Mouse (Mus musculus) T-helper 1 cell (primary cell): Measurements from ENCODE around the gene Parva.

Source experiments
- in situ Hi-C: fragments of 300-600 bp; cut with MboI, MseI; formaldehyde crosslinking; loops from one replicate; pipeline ENCODE4 v1.15.1; 2025; ENCODE audit warnings: high pct_unique_total_duplicates

Parva gene

GRCm38 (mm10) chr7:112423438-112423837 is 3.9 kb upstream of the Parva start:
- in situ Hi-C loops = no loop called here

DNA sequence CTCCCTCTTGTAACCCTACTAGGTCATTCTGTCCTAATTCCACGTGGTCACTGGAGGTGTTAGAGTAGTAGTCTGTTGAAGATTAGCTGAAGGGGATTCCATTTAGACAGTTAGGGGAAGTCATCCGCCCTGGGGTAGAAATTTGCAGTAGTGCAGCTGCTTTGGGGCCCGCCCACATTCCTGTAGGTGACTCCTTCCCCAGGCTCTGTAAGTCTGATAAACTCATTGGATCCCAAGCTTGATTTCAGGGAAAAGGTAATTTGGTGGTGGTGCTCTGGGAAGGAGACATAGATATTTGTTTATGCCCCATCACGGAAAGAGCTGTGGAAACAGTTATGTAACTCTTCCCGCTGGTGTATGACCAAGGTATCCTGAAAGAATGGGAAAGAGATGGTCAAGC is 494 bp upstream of the Parva start:
- in situ Hi-C loops = no loop called here

- in situ Hi-C loops = no loop called here
These were observed 842 bp downstream of the Parva start for GRCm38 (mm10) chr7:112428158-112428535.

DNA sequence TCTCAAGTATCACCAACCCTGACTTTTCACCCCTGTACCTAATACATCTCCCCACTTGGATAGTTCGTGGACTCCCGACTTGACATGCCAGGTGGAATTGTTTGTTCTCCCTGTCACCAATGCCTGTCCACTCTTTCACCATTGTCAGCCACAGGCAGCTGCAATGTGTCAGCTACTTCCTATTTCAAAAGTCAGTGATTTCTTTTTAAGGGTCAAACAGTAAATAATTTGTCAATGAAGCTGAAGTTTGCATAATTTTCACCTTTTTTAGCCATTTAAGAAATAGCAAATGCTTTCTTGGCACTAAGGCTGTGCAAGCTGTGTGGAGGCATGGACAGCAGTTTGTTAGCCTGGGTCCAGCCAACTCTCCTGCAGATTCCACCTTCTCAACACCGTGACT is 12.5 kb downstream of the Parva start:
- in situ Hi-C loops = no loop called here

GRCm38 (mm10) chr7:112444152-112444984 is 17.1 kb downstream of the Parva start:
- in situ Hi-C loops = no loop called here

- in situ Hi-C loops = no loop called here
These were observed 17.7 kb downstream of the Parva start for GRCm38 (mm10) chr7:112444985-112445367.

- in situ Hi-C loops = no loop called here
These were observed 19.2 kb downstream of the Parva start for GRCm38 (mm10) chr7:112446498-112446897.

DNA sequence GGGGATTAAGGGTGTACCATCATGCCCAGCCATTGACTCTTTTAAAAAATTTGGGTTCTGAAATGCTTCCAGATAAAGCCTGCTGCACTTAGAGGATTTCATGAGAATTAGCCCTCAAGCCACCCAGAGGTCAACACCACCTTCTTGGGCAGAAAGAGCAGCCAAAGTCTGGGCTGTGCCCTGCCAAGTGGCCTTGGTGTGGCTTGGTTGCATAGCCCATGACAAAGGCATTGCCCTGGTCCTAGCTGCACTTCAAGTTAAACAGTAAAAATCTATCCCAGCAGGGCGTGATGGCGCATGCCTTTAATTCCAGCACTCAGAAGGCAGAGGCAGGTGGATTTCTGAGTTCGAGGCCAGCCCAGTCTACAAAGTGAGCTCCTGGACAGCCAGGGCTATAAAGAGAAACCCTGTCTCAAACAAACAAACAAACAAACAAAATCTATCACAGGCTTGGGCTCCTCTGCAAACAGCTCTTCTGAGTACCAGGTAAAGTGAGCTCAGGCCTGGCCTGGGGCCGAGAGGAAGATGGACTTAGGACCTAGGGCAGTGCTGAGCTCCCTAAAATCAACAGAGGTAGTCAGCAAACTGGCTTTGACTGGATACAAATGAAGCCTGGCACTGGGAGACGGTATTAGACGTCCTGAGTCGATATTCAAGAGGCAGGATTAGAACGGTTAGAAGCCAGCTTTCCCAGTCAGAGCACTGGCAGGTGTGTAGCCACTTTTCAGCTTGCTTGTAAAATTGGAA is 22.8 kb downstream of the Parva start:
- in situ Hi-C loops = no loop called here

DNA sequence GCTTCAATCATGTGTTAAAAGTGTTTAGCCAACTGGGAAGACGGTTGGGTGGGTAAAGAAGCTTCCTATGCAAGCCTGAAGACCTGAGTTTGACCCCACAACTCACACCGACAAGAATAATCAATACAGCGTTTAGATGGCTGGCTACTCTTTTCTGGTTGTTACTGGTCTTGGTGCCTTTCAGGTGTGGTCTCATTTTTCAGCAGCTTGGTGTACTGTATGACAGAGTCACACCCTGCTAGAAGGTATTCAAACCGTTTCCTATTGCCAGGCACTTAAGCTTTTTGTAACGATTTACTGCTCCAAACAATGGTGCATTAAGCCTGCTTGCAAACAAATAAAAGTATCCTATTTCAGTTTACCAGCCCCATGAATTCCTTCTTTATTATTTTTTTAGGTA is 25.2 kb downstream of the Parva start:
- in situ Hi-C loops = no loop called here

- in situ Hi-C loops = no loop called here
These were observed 26.5 kb downstream of the Parva start for GRCm38 (mm10) chr7:112453805-112454214.

- in situ Hi-C loops = no loop called here
These were observed 27.1 kb downstream of the Parva start for GRCm38 (mm10) chr7:112454380-112454779.

- in situ Hi-C loops = no loop called here
These were observed 27.6 kb downstream of the Parva start for GRCm38 (mm10) chr7:112454951-112455350.

DNA sequence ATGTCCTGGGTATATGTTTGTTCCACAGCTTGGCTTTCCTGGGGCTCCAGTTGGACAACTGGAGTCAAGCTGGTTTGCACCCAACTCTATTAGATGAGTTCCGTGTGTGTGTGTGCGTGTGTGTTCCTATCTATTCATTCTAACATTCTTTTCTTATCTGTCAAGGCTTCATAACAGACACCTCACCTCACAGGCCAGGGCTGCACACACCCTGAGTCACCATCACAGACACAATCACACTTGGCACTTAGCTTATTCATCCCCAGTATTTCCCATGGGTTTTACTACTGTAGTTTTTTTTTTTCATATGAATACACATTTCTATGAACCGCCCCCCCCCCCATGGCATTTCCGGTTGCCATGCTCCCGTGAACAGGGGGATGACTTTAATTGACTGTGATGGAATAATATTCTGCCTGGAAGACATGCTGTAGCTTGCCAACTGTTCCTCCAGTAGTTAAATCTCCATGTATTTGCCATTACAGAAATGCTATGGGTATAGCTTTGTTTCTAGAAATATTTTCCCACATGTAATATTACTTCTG is 28.3 kb downstream of the Parva start:
- in situ Hi-C loops = no loop called here

GRCm38 (mm10) chr7:112457373-112457772 is 30.1 kb downstream of the Parva start:
- in situ Hi-C loops = no loop called here

- in situ Hi-C loops = no loop called here
These were observed 30.6 kb downstream of the Parva start for GRCm38 (mm10) chr7:112457920-112458319.

- in situ Hi-C loops = no loop called here
These were observed 31.1 kb downstream of the Parva start for GRCm38 (mm10) chr7:112458440-112458839.

GRCm38 (mm10) chr7:112463074-112463473 is 35.8 kb downstream of the Parva start:
- in situ Hi-C loops = no loop called here

DNA sequence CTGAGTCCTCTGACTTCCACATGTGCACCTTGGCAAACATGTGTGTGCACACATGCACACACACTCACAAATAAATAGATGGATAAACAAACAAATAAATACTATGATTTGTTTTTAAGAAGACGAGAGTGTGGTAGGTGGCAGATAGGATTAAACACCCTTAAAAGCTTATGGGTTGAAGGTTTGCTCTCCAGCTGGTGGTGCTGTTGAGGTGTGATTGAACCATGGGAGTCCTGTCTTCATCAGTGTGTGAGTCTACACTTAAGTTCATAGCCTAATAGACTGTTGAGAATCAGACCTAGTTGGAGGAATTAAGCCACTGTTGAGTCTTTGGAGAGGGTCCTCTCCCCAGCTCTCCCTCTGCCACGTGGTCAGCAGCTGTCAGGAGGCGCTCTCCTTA is 38.6 kb downstream of the Parva start:
- in situ Hi-C loops = loop anchor here (5.0 kb wide), 1 partner anchor 401 kb away; no protein-coding TSS in a partner anchor

DNA sequence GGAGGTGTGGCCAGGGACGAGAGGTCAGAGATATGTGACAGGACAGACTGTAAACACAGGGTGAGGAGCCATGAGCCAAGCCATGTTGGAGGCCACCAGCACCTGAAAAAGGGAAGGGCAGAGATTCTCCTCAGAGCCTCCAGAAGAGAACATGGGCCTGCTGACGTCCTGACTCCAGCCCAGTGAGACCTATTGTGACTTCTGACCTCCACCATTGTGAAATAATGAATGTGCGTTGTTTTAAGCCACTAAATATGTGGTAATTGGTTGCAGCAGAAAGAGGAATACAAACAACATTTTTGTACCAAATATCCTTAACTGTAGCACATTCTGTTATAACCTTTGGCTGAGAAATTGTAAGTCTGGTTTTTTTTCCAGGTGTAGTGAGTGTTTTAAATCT is 39.5 kb downstream of the Parva start:
- in situ Hi-C loops = loop anchor here (5.0 kb wide), 1 partner anchor 401 kb away; no protein-coding TSS in a partner anchor

DNA sequence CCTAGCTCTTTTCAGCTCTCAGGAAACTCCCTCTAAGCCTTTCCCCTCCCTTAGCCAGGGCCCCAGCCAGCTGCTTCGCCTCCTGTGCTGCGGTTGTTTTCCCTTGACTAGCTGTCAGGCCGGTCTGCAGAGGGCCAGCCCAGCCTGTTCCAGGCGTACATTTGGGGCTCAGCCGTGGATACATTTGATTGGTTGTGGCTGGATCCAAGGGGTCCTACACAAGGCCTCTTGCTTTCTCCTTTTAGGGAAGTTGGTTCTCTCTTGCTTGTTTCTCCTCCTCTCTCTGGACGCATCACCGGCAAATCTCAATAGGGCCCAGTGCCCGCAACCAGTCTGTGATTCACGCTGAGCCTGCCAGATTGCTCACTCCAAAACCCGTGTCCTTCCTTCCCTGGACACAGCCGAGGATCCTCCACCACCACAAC is 40.4 kb downstream of the Parva start:
- in situ Hi-C loops = loop anchor here (5.0 kb wide), 1 partner anchor 400 kb away; no protein-coding TSS in a partner anchor

- in situ Hi-C loops = loop anchor here (5.0 kb wide), 1 partner anchor 397 kb away; no protein-coding TSS in a partner anchor
These were observed 42.5 kb downstream of the Parva start for GRCm38 (mm10) chr7:112469817-112470216.

- in situ Hi-C loops = no loop called here
These were observed 44.0 kb downstream of the Parva start for GRCm38 (mm10) chr7:112471316-112471715.
